Mouse (Mus musculus) cerebellum, adult 11-12 months (tissue): ENCODE data around the gene Actn2.
A peak's percentile ranks its signal among the peaks of the same experiment; 100 is the strongest.

Experiments used
- DNase-seq: peaks from one replicate; pipeline ENCODE4 v3.0.0; 2022

Gene Actn2

GRCm38 (mm10) chr13:12340183-12340975, at the start of gene Actn2:
Actn2 (minus strand) TSS chr13:12340760.
- DNase-seq: peak; percentile 60

DNA sequence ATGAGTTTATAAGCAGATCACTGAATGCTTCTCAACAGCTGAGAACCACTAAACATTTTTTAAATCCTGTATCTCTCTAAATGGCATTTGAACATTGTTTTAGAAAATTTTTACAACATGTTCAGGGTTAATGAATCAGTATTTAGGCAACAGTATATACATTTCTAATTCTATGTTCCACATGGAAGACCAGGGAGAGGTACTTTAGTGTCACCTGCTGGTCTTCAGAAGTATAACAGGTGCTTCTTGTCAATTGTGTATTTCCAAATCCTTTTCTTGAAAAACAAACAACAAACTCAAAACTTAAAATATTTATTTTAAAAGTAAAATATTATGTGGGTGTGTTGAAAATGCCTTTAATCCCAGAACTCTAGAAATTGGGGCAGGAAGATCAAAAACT, 45.7 kb upstream of the Actn2 start:
- DNase-seq: no peak

- no peak for DNase-seq
Observed at GRCm38 (mm10) chr13:12384796-12385195, 44.2 kb upstream of the Actn2 start.

DNA sequence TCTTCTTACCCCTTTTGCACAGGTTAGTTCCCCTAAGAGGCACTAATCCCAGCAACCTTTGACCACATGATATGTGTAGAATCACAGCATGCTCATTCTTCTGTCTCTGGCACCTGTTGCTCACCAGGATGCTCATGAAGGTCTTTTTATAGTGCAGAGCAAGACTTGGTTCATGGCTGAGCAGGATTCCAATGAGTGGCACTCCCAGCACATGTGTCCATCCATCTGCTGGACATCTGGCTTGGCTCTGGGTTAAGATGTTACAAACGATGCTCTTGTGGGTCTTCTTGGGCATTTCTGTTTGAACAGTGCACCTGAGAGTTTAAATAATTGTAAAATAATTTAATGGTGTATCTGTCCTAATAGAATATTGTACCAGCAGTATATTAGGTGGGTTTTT, 36.2 kb upstream of the Actn2 start:
- no peak for DNase-seq

DNA sequence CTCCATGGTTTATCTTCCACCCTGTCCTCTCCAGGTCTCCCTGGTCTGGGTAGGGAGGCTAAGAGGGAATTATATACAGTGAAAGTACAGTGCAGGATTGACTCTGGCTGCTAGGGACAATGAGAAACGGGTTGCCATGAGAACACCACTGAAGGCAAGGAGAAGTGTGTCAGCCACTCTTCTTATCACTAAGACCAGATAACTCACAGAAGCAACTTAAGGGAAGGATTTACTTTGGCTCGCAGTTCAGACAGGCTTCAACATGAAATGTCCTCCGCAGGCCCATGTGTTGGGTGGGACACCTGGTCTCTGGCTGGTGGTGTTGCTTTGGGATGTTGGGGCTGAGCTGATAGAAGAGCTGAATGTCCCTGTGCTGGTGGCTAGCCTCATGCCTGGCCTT, 32.2 kb upstream of the Actn2 start:
- no peak for DNase-seq

DNA sequence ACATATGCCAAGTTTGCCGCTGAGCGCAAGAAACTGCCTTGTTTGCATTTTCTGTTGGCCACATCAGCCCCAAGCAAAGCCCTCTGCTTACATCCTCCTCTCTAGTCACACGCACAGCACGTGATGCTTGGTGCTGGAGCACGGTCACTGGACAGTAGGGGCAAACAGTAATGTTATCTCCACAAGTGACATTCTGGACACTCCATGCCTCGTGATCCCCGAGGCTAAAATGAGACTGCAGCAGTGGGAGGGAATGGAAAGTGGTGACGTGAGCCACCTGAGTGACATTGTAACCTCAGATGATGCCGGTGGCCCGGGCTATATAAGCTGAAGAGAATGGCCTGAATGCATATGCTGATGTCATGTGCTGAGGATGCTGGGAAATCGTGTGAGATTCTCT, 29.4 kb upstream of the Actn2 start:
- DNase-seq: no peak

- no peak for DNase-seq
Observed at GRCm38 (mm10) chr13:12369041-12369621, 28.6 kb upstream of the Actn2 start.

- no peak for DNase-seq
Observed at GRCm38 (mm10) chr13:12361486-12361885, 20.9 kb upstream of the Actn2 start.

- no peak for DNase-seq
Observed at GRCm38 (mm10) chr13:12357554-12357953, 17.0 kb upstream of the Actn2 start.

- no peak for DNase-seq
Observed at GRCm38 (mm10) chr13:12356184-12356583, 15.6 kb upstream of the Actn2 start.

DNA sequence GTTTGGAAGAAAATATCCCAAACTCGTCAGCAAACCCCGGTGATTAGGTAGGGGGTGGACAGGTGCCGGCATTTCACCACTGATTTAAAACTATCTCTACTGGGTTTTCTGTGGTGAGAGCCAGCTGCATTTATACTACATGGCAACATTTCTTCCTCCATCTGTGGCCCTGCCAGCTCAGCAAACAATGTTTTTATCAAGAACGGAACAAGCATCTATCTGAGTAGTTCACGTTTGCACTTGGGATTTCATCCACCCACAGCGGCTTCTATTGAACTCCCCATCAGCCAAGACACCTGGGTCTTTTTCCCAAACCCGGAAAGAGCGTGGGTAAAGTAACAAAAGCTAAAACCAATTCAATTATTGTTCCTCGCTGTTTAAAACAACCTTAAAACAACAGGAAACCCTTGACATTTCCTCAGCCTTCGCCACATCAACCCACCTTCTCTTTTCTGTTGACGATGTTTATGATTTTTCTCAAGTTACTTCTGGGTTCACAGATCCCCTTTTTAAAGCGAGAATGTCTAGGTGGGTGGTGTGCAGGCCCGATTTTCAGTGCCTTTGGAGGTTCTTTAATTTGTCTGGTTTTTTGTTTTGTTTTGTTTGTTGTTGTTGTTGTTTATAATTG, 8.8 kb upstream of the Actn2 start:
- DNase-seq: no peak

GRCm38 (mm10) chr13:12346837-12347236, 6.3 kb upstream of the Actn2 start:
- DNase-seq: no peak

GRCm38 (mm10) chr13:12341447-12341846, 887 bp upstream of the Actn2 start:
- DNase-seq: no peak

DNA sequence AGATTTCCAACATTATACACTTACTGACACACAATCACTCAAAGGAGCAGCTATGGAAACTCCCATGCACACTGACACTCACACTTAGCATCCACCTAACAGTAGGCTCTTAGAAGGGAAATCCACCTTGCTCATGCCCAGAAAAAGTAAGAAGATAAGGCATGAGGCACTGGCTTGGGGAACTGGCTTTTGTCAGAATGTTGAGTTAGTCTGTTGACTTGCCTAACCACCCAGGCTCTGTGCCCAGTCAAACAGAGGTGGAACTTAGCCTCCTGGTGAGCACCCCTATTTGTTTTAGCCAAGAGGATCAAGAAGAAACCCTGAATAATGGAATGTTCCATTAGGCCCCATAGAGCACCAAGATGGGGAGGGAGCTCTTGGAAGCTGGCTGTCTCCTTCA, 1.1 kb downstream of the Actn2 start:
- DNase-seq: no peak

DNA sequence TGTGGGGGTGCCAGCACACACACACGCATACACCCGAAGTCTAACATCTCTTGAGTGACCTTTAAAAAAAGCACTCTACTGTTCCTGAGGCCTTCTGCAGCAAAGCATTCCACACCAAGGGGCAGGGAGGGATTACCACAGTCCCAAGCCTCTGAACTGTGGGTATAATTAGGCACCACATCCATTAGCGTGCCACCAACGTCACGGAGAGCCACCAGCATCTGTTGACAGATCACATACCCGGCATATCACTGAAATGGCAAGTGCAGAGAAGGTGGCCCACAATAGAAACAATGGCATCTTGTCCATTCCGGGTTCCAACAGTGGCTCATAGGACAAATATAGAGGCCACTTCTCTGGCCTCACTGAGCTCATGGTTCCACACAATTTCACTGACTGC, 2.8 kb downstream of the Actn2 start:
- DNase-seq: no peak

DNA sequence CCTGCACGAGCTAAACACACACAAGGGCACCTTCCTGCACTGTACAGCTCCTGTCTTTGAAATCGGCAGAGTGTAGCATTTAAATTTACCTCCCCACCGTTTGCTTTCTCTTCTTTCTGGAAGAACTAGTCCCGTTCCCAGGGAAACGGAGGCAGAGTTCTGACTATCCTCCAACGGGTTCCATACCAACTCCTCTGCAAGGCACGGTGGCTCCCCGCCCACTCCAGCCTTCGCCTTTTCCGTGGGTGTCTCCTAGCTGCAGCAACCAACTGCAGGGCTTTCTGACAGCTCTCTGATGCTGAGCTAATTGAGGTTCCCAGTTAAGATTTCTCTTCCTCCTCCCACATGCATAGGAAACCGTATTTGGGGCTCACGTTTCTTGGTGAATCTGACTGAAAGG, 6.5 kb downstream of the Actn2 start:
- no peak for DNase-seq

- DNase-seq: no peak
Observed at GRCm38 (mm10) chr13:12331528-12331927, 9.0 kb downstream of the Actn2 start.

DNA sequence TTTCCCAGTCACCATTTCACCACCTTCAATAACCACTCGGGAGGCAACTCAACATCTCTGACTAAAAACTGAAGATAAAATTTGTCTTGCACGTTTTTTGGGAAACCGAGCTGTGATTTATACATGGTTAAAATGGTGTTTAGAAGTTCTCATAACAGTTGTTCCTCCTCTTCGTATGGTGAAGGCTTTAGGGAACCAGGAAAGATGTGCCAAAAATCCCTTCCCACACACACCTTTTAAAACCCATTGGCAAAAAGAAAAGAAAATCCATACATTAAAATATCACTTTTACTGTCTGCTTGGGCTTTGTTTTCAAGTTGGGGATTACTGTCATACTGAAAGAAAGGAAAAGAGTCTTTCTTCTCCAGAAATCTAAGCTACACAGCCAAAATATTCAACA, 12.2 kb downstream of the Actn2 start:
- no peak for DNase-seq

GRCm38 (mm10) chr13:12327577-12327976, 13.0 kb downstream of the Actn2 start:
- no peak for DNase-seq

DNA sequence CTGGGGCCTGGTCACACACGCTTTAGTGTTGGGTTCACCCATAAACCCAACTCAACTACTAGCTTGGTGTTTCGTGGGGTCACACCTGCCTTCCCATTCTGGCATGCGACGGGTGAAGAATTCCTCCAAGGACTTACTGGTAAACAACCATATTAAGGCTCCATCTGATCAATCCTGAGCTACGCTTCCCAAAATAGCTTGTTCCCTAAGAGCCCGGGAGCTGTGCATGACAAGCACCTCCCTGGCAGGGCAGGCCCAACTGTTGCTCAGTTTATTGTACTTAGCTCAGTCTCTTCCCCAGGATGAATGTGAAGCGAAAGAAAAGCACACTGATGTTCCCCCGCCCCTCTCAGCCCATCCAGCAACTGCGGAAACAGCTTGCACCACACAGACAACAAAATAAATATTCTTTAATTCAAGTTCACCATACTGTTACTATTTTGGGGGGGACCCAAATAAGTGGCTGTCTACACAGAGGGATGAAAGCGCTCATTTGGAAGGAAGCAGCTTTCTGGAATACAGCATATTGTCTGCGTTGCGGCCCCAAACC, 17.4 kb downstream of the Actn2 start:
- DNase-seq: no peak

DNA sequence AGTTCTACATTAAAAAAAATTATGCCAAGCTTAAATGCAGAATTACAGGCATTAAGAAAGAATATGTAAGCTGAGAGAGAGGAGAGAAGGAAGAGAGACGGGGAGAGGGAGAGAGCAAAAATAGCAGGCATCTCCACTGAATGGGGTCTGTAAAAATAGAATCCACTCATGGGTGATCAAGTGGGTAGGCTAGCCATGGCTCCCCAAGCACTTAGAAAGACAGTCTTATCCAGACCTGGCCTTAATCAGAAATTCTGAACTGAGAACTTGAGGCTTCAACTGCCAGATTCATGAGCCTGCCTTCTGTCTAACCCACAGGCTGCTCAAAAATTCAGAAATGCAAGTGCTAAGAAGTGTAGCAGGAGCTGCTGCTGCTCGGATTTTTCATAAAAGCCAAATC, 20.4 kb downstream of the Actn2 start:
- DNase-seq: no peak

- DNase-seq: no peak
Observed at GRCm38 (mm10) chr13:12318017-12318416, 22.5 kb downstream of the Actn2 start.

GRCm38 (mm10) chr13:12317191-12317765, 23.3 kb downstream of the Actn2 start:
- no peak for DNase-seq

GRCm38 (mm10) chr13:12314173-12314572, 26.4 kb downstream of the Actn2 start:
- DNase-seq: no peak
